Mouse (Mus musculus): ENCODE data around the gene Popdc2. TPM values are rescaled to one million over a fixed set of nuclear protein-coding genes. Genes with fewer than 3 reads are reported as not detected.

Popdc2 gene
- polyA plus RNA-seq, 1 experiment from 2014 or later = 15.4 TPM

DNA sequence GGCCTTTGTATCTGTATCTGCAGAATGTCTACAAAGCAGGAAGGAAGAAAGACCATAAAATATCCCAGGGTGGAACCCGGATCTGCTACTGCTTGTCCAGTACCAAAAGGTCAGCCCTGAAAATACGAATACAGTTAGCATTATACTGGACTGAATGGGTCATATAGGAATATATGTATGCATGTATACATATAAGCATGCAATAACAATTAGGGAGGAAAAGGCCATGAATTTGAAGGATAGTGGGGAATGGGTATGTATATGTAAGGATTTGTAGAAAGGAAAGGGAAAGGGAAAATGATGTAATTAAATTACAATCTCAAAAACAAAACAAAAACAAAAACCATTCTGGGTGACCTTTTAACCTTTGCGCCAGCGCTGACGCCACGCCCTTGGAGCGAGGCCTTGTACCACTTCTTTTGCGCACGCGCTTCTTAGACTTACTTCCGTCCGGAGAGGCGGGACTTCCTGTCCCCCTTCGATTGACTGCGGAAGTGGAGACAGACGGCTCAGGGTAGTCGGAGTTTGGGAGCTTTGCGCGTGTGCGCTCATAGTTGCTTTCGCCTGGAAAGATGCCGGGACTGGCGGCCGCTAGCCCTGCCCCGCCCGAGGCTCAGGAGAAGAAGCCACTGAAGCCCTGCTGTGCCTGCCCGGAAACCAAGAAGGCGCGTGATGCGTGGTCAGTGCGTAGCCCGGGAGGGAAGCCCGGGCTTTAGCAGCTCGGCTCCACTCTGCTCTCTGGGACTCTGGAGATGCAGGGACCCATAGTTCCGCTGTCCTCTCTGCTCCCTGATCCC, 15.3 kb upstream of the Popdc2 start, which contains the start of the genes Cox17 and Gm21987:
Gene Cox17, plus strand, starts transcription at position 463 of the 797 bp plus-strand sequence.
Gene Gm21987, plus strand, starts transcription at position 512 of the 797 bp plus-strand sequence.
- Histone ChIP-seq H3K9ac (peak within 1 kb of the TSS; percentile 91), H3K27ac (peak within 1 kb of the TSS; percentile 89), H3K4me1 (replicated peaks) (peaks cover 11% of the 10 kb centered on the region), H3K4me2 (replicated peaks) (peak within 1 kb of the TSS; percentile 62), H3K27me3 (replicated peaks) (no peaks in the 10 kb centered on the region), H3K9me3 (no peaks in the 10 kb centered on the region), H3K4me3 (replicated peaks) (peak within 1 kb of the TSS; percentile 84), H3K36me3 (no peaks in the 10 kb centered on the region)
- peak; percentile 96 for ATAC-seq
- 3% methylated on average over 35 of the region's 35 CpGs for WGBS

GRCm38 (mm10) chr16:38347588-38347987, 14.4 kb upstream of the Popdc2 start:
- peak overlapping the region; percentile 84 for H3K4me3 ChIP-seq (replicated peaks)
- peak overlapping the region; percentile 91; the same call in 1 of the 2 replicates for H3K9ac ChIP-seq
- 58% methylated on average over 6 of the region's 6 CpGs for WGBS
- H3K4me1 ChIP-seq (replicated peaks) = peaks cover 8% of the 10 kb centered on the region
- ATAC-seq = no peak
- H3K27ac ChIP-seq = no peak overlapping the region
- peak overlapping the region; percentile 62 for H3K4me2 ChIP-seq (replicated peaks)
- H3K9me3 ChIP-seq = no peaks in the 10 kb centered on the region
- H3K36me3 ChIP-seq = 0 out of 2 replicates have a peak, but pooled peaks cover 5% of the 10 kb centered on the region
- H3K27me3 ChIP-seq (replicated peaks) = no peaks in the 10 kb centered on the region

DNA sequence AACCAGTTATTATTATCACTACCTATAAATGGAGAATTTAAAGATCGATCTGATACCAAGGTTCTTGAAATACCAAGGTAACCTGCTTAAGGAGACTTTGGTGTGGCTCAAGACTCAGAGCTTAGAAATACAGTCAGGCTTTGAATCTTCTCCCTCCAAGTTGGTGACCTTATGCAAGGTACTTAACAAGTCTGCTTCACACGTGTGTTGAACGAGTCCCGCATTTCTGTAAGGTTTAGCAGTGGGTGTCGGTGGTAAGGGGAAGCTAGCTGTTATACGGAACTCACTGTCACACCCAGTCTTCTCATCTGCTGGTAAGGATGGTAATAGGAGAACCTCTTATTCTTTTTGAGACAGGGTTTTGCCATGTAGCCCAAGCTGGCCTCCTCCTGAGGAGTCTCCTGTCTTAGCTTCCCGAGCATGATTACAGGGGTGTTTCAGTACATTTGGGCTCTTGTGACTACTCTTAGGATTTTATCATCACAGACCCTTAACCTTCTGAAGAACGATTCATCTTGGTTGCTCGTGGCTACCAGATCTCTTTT, 13.7 kb upstream of the Popdc2 start:
- Histone ChIP-seq H3K27ac (no peak overlapping the region), H3K27me3 (replicated peaks) (no peaks in the 10 kb centered on the region), H3K9ac (peak overlapping the region; percentile 3; the same call in 1 of the 2 replicates), H3K36me3 (0 out of 2 replicates have a peak, but pooled peaks cover 5% of the 10 kb centered on the region), H3K4me1 (replicated peaks) (peaks cover 8% of the 10 kb centered on the region), H3K9me3 (no peaks in the 10 kb centered on the region), H3K4me3 (replicated peaks) (no peak overlapping the region), H3K4me2 (replicated peaks) (no peak overlapping the region)
- no peak for ATAC-seq
- 84% methylated on average over 9 of the region's 9 CpGs for WGBS

DNA sequence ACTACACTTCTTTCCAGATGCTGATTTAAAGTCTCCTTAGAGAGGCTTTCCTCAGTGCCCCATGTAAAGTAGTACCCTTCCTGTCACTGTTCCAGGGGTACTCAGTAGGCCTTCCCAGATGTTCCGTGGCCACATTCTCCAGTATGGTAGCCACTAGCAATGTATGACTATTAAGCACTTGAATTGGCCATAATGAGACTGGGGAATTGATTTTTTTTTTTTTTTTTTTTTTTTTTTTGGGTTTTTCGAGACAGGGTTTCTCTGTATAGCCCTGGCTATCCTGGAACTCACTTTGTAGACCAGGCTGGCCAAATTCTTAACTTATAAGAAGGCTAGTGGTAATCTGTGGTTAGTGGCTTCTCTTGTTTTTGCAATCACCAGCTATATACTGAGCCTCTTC, 12.1 kb upstream of the Popdc2 start:
- 90% methylated on average over 2 of the region's 2 CpGs for WGBS
- ATAC-seq = no peak
- Histone ChIP-seq H3K27ac (peak overlapping the region; percentile 24; the same call in 1 of the 2 replicates), H3K36me3 (0 out of 2 replicates have a peak, but pooled peaks cover 5% of the 10 kb centered on the region), H3K4me1 (replicated peaks) (peaks cover 8% of the 10 kb centered on the region; the same call in 1 of the 2 replicates), H3K4me3 (replicated peaks) (no peak overlapping the region), H3K9ac (no peak overlapping the region), H3K9me3 (no peaks in the 10 kb centered on the region), H3K4me2 (replicated peaks) (no peak overlapping the region), H3K27me3 (replicated peaks) (no peaks in the 10 kb centered on the region)

- 52% methylated on average over 7 of the region's 7 CpGs for WGBS
Observed at GRCm38 (mm10) chr16:38350361-38350855, 11.6 kb upstream of the Popdc2 start.

GRCm38 (mm10) chr16:38350939-38351338, 11.1 kb upstream of the Popdc2 start:
- H3K36me3 ChIP-seq = 0 out of 2 replicates have a peak, but pooled peaks cover 5% of the 10 kb centered on the region
- no peak overlapping the region for H3K4me3 ChIP-seq (replicated peaks)
- peaks cover 8% of the 10 kb centered on the region; the same call in 1 of the 2 replicates for H3K4me1 ChIP-seq (replicated peaks)
- H3K27me3 ChIP-seq (replicated peaks) = no peaks in the 10 kb centered on the region
- H3K9me3 ChIP-seq = no peaks in the 10 kb centered on the region
- 57% methylated on average over 6 of the region's 6 CpGs for WGBS
- no peak overlapping the region for H3K4me2 ChIP-seq (replicated peaks)
- ATAC-seq = no peak
- H3K27ac ChIP-seq = no peak overlapping the region
- no peak overlapping the region for H3K9ac ChIP-seq

More at GRCm38 (mm10) chr16:38350361-38350855, 11.6 kb upstream of the Popdc2 start:
- no peak overlapping the region for H3K9ac ChIP-seq
- no peak overlapping the region for H3K4me3 ChIP-seq (replicated peaks)
- H3K4me1 ChIP-seq (replicated peaks) = peaks cover 8% of the 10 kb centered on the region; the same call in 1 of the 2 replicates
- H3K9me3 ChIP-seq = no peaks in the 10 kb centered on the region
- H3K27me3 ChIP-seq (replicated peaks) = no peaks in the 10 kb centered on the region
- H3K4me2 ChIP-seq (replicated peaks) = no peak overlapping the region
- peak overlapping the region; percentile 24 for H3K27ac ChIP-seq
- 0 out of 2 replicates have a peak, but pooled peaks cover 5% of the 10 kb centered on the region for H3K36me3 ChIP-seq
- peak; percentile 70 for ATAC-seq

- no peaks in the 10 kb centered on the region for H3K9me3 ChIP-seq
- no peak overlapping the region for H3K9ac ChIP-seq
- no peak overlapping the region for H3K27ac ChIP-seq
- WGBS = 84% methylated on average over 7 of the region's 7 CpGs
- 0 out of 2 replicates have a peak, but pooled peaks cover 5% of the 10 kb centered on the region for H3K36me3 ChIP-seq
- peaks cover 8% of the 10 kb centered on the region; the same call in 1 of the 2 replicates for H3K4me1 ChIP-seq (replicated peaks)
- no peaks in the 10 kb centered on the region for H3K27me3 ChIP-seq (replicated peaks)
- ATAC-seq = no peak
- H3K4me3 ChIP-seq (replicated peaks) = no peak overlapping the region
- H3K4me2 ChIP-seq (replicated peaks) = no peak overlapping the region
Observed at GRCm38 (mm10) chr16:38352031-38352430, 10.0 kb upstream of the Popdc2 start.

DNA sequence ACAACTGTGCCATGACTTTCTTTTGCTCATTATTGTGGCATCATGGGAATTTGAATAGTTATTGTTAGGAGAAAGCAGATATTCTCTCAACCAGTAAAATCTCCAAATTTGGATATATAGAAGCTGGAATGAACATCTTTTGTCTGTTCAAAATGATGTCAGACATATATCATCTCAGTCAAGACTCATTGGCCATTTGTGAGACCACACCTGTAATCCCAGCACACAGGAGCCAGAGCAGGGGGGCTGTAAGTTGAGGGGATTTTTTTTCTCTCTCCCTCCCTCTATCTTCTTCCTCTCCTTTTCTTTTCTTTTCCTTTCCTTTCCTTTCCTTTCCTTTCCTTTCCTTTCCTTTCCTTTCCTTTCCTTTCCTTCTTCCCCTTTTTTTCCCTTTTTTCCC, 9.2 kb upstream of the Popdc2 start:
- no peak for ATAC-seq
- H3K4me3 ChIP-seq (replicated peaks) = no peak overlapping the region
- H3K27me3 ChIP-seq (replicated peaks) = no peaks in the 10 kb centered on the region
- H3K9ac ChIP-seq = no peak overlapping the region
- H3K27ac ChIP-seq = no peak overlapping the region
- H3K9me3 ChIP-seq = no peaks in the 10 kb centered on the region
- H3K4me2 ChIP-seq (replicated peaks) = no peak overlapping the region
- H3K4me1 ChIP-seq (replicated peaks) = peaks cover 8% of the 10 kb centered on the region; the same call in 1 of the 2 replicates
- H3K36me3 ChIP-seq = 0 out of 2 replicates have a peak, but pooled peaks cover 5% of the 10 kb centered on the region

- WGBS = 94% methylated on average over 2 of the region's 2 CpGs
- no peak for ATAC-seq
- Histone ChIP-seq H3K27me3 (replicated peaks) (no peaks in the 10 kb centered on the region), H3K4me3 (replicated peaks) (no peak overlapping the region), H3K9me3 (no peaks in the 10 kb centered on the region), H3K27ac (no peak overlapping the region), H3K4me2 (replicated peaks) (no peak overlapping the region), H3K4me1 (replicated peaks) (0 out of 2 replicates have a peak, but pooled peaks cover 3% of the 10 kb centered on the region), H3K9ac (no peak overlapping the region), H3K36me3 (0 out of 2 replicates have a peak, but pooled peaks cover 5% of the 10 kb centered on the region)
Observed at GRCm38 (mm10) chr16:38353642-38354041, 8.4 kb upstream of the Popdc2 start.

- H3K4me1 ChIP-seq (replicated peaks) = 0 out of 2 replicates have a peak, but pooled peaks cover 3% of the 10 kb centered on the region
- no peak overlapping the region for H3K4me2 ChIP-seq (replicated peaks)
- ATAC-seq = no peak
- H3K9ac ChIP-seq = no peak overlapping the region
- H3K36me3 ChIP-seq = 0 out of 2 replicates have a peak, but pooled peaks cover 5% of the 10 kb centered on the region
- no peaks in the 10 kb centered on the region for H3K9me3 ChIP-seq
- H3K4me3 ChIP-seq (replicated peaks) = no peak overlapping the region
- no peak overlapping the region for H3K27ac ChIP-seq
- 65% methylated on average over 5 of the region's 5 CpGs for WGBS
- no peaks in the 10 kb centered on the region for H3K27me3 ChIP-seq (replicated peaks)
Observed at GRCm38 (mm10) chr16:38354185-38354913, 7.7 kb upstream of the Popdc2 start.

- 82% methylated on average over 6 of the region's 6 CpGs for WGBS
- Histone ChIP-seq H3K4me1 (replicated peaks) (peaks cover 10% of the 10 kb centered on the region; the same call in 1 of the 2 replicates), H3K36me3 (no peaks in the 10 kb centered on the region), H3K27ac (no peak overlapping the region), H3K4me3 (replicated peaks) (no peak overlapping the region), H3K27me3 (replicated peaks) (no peaks in the 10 kb centered on the region), H3K9ac (no peak overlapping the region), H3K9me3 (no peaks in the 10 kb centered on the region), H3K4me2 (replicated peaks) (no peak overlapping the region)
- no peak for ATAC-seq
Observed at GRCm38 (mm10) chr16:38358256-38358812, 3.7 kb upstream of the Popdc2 start.
